Mouse (Mus musculus): Measurements from ENCODE around the gene Gmpr. TPM values are rescaled to one million over a fixed set of nuclear protein-coding genes. Genes with fewer than 3 reads are reported as not detected.

Gene Gmpr
- polyA plus RNA-seq, 1 experiment, result 63.8 TPM

GRCm38 (mm10) chr13:45537110-45537509 lies 29.9 kb downstream of the Gmpr start:
- no peak for DNase-seq (ENCODE audit: extremely low spot score in 1 of 2, low spot score in 1 of 2)

DNA sequence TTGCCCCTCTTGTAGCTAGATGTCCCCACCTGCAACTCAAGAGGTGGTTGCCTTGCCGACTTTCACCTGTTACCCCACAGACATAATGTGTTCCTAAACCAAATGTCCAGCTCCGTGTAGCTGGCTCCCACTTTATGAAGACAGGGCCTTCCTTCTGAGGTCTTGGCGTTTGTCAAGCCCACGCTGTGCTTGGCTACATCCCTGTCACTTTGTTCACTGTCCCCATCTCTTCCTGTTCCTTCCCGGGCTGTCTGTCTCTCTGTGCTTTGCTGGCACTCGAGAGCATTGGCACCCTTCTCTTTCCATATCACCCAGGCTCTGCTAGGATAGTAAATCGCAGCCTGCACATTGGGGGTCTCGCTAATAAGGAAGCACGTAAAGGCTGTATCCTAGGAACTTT lies 30.8 kb downstream of the Gmpr start:
- DNase-seq (ENCODE audit: extremely low spot score in 1 of 2, low spot score in 1 of 2), result no peak

DNA sequence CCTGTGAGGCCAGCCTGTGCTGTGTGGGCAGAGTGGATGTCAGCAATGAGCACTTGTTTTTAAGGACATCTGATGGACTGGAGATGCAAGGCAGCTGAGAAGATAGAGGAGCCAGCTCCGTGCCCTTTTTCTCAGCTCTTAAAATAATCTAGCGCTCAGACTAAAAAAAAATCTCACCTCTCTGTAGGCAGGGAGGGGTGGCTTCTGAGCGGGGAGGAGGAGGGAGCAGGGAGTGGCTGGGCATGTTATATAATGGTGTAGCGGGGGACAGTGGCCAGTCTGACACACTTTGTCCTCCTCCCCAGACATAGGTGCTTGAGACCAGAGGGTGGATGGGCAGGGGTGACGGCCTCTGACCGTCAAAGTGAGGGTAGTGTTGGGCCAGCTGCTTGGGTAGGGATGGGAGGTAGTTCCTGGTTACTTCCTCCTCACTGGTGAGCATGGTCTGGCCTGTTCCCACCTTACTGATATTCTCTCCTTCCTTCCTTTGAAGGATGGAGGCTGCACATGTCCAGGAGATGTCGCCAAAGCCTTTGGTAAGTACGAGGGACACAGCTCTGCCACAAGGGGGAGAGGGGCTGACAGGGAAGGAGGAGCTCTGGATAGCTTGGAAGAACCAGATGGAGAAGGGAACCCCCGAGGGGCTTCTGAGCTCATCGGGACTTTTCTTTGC lies 31.4 kb downstream of the Gmpr start:
- peak; percentile 74 to 81 for DNase-seq (ENCODE audit: extremely low spot score in 1 of 2, low spot score in 1 of 2)

DNA sequence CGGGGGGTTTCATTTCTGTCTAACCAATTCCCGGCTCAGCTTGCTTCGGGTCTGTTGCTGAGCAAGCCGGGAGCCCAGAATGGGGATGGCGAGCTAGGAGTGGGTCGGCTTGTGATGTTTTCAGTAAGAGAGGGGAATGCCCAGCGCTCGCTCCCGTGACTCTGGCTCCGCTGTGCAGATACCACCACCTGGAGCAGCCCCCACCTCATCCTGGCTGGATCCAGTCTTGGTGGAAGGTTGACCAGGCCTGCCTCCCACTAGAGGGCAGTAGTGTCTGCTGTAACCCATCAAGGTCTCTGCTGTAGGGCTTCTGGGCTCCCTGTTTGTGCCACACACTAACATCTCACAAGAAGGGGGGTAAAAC lies 31.9 kb downstream of the Gmpr start:
- peak; percentile 63 to 90 for DNase-seq (ENCODE audit: extremely low spot score in 1 of 2, low spot score in 1 of 2)

GRCm38 (mm10) chr13:45545974-45546373 lies 38.7 kb downstream of the Gmpr start:
- no peak for DNase-seq (ENCODE audit: extremely low spot score in 1 of 2, low spot score in 1 of 2)

GRCm38 (mm10) chr13:45546946-45547345 lies 39.7 kb downstream of the Gmpr start:
- DNase-seq (ENCODE audit: extremely low spot score in 1 of 2, low spot score in 1 of 2), result no peak

- DNase-seq (ENCODE audit: extremely low spot score in 1 of 2, low spot score in 1 of 2), result no peak
Observed at GRCm38 (mm10) chr13:45547549-45547948, 40.3 kb downstream of the Gmpr start.

DNA sequence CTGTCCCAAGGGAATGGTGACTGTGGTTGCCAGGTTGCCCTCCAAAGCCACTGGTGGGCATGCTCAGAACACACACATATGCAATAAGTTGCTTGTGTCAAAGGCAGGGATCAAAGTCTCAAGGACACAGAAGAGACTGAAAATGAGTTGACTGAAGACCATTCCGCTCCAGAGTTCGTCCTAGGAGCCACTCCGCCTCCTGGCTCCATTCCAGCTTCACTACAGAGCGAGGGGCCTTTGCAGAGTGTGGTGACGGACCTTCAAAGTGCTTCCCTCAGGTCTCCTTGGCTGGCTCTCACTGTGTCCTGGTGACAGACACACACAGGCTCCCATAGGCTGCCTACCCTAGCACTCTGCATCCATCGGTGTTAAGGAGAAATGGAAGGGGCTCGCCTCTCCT lies 46.4 kb downstream of the Gmpr start:
- DNase-seq (ENCODE audit: extremely low spot score in 1 of 2, low spot score in 1 of 2), result no peak

DNA sequence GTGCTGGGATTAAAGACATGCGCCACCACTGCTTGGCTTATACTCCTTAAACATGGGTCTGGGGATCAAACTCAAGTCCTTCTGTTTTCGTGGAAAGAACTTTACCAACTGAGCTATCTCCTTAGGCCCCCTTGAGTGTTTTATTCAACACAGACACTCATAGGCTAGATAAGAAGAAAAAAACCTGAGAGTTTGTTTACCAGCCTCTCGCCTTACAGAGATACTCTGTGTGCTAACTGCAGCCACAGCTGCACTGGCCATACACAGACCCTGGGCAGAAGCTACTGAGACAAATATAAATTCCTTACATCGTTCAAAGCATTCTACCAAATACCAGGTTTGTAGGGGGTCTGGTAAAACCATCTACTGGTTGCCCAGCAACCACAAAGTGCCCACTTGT lies 51.1 kb downstream of the Gmpr start:
- no peak for DNase-seq (ENCODE audit: extremely low spot score in 1 of 2, low spot score in 1 of 2)

- no peak for DNase-seq (ENCODE audit: extremely low spot score in 1 of 2, low spot score in 1 of 2)
Observed at GRCm38 (mm10) chr13:45559258-45559657, 52.0 kb downstream of the Gmpr start.

- no peak for DNase-seq (ENCODE audit: extremely low spot score in 1 of 2, low spot score in 1 of 2)
Observed at GRCm38 (mm10) chr13:45560543-45560942, 53.3 kb downstream of the Gmpr start.

GRCm38 (mm10) chr13:45562011-45562410 lies 54.8 kb downstream of the Gmpr start:
- DNase-seq (ENCODE audit: extremely low spot score in 1 of 2, low spot score in 1 of 2), result peak in 1 of 2 experiments; percentile 59

DNA sequence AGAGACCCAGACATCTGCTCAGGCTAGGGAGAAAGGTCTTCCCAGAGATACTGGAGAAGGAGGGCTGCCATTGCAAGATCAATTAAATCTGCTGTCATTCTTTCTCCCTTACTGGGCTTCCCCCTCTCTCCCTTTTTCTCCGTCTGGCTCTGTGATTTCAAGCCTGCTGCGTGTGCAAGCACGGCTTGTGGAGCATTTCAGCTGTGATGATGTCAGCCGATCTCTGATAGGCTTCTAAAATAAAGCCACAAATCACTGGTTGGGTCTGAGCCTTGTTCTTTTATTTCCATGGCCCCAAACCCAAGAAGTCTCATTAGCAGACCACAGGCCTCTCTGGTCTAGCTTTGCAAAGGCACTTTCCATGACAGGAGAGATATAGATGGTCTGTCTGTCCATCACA lies 57.7 kb downstream of the Gmpr start:
- no peak for DNase-seq (ENCODE audit: extremely low spot score in 1 of 2, low spot score in 1 of 2)

GRCm38 (mm10) chr13:45569932-45570331 lies 62.7 kb downstream of the Gmpr start:
- DNase-seq (ENCODE audit: extremely low spot score in 1 of 2, low spot score in 1 of 2), result peak in 1 of 2 experiments; percentile 67

DNA sequence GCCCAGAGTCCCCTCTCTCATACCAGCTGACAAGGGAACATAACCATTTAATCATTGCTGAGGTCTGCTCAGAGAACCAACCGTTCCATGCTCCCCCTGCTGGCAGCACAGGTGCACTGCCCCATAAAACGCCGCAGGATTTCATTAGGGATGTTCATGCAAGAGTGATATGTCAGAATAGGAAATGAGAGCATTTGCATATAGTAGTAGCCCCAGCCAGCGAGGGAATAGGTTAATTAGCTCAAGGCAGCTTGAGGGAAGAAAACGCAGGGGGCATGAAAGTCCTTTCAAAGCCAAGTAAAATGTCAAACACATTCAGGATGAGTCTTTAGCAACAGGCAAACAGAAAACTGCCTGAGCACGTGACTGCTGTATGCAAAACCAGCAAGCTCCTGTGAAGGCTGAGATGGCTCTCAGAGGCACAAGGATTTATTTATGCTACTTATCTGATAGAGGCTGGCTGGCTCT lies 64.6 kb downstream of the Gmpr start:
- peak; percentile 79 to 94 for DNase-seq (ENCODE audit: extremely low spot score in 1 of 2, low spot score in 1 of 2)

DNA sequence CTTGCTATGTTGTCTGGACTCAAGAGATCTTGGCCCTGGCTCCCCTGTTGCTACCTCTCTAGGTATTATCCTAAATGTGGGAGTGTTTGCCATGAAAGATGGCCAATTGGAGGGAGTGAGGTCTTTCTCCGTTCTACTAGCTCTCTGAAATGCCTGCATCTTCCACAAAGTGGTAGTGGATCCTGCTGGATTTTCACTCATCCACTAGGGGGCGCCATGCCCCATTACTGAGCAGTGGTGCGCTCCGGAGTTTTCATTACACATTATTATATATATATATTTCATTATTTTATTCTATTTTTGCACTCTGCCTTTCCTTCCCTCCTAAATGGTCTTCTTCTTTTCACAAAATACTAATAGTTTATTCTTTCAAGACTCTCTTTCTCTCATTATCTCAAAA lies 65.5 kb downstream of the Gmpr start:
- DNase-seq (ENCODE audit: extremely low spot score in 1 of 2, low spot score in 1 of 2), result peak in 1 of 2 experiments; percentile 86

DNA sequence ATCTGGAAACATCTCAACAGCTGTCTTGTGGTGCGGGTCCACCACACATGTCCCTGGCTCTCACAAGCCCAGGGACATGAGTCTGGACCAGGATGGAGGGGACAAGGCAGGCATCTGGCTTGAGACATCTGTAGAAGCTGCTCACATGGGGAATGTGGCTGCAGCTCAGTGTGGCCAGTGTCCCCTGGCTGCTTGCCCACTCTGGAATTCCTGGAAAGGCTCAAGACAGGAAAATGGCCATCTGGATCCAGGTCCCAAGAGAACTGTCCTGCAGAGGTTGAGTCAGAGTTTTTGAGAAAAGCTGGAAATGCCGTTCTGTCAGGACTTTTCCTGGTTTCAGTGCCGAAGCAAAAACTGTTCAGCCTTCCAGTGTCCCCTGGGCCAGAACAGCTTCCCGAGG lies 68.9 kb downstream of the Gmpr start:
- DNase-seq (ENCODE audit: extremely low spot score in 1 of 2, low spot score in 1 of 2), result no peak

DNA sequence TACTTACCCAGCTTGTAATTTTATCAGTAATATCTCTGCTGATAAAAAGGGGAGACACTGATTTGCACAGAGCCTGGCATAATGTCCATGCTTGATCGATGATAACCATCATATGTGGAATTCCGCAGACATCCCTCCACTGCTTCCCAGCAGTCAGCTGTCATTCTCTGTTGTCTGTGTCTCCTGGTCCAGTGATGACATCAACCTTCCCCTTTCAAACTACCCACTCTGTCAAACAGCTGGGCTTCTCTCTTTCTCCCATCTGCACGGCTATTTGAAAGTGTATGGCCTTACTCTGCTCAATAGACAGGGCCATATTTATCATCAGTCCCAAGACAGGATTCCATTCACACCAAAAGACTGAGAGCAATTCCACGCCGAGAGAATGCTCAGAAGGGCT lies 70.1 kb downstream of the Gmpr start:
- no peak for DNase-seq (ENCODE audit: extremely low spot score in 1 of 2, low spot score in 1 of 2)

DNA sequence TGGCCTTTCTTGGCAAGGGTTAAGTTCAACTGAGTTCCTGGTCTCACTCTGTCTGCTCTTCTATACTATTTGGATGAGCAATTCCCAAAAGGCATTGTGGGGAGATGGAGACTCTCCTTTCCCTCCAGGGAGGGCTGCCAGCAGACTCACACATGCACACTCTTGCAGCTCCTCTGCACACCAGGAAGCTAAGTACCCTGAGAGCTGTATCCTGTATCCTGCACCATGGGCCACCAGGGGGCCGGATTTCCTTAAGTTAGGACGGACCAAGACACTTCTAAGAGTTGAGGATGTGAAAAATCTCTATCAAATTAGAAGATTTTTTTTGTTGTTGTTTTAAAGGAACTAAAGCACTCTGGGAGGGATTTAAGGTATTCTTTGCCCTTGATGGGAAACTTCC lies 70.5 kb downstream of the Gmpr start:
- peak in 1 of 2 experiments; percentile 31 for DNase-seq (ENCODE audit: extremely low spot score in 1 of 2, low spot score in 1 of 2)

DNA sequence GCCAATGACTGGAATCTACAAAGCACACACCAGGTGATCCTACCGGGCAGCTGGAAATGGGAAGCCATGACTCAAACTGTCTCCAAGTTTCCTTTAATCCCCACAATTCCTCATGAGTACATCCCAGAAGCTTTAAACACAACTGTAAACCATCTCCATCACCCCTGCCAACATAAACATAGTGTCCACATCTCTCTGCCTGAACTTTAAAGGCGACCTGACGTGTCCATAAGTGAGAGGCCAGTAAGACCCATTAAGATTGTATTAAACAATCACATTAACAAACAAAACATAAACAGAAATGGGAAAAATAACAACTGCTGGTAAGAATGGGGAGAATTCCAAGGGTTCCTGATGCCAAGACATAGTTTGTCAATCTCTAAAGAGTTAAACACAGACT lies 72.5 kb downstream of the Gmpr start:
- no peak for DNase-seq (ENCODE audit: extremely low spot score in 1 of 2, low spot score in 1 of 2)

DNA sequence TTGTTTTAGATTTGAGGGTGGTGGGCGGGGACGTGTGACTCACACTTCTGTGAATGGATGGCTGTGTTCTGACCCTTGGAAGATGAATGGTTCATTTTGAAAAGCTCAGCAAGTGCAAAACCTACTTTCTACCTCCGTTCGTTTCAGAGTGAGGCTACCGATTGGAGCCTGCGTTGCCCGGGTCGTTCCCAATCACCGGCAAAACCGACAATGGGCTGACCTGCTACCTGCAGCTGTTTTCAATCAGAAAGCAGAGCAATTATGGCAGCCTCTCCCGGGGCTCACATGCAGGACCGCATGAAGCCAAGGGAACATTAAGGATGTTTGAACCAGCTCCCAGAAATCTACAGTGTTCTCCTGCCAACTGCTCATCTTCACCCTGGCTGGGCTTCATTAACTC lies 75.0 kb downstream of the Gmpr start:
- peak in 1 of 2 experiments; percentile 43 for DNase-seq (ENCODE audit: extremely low spot score in 1 of 2, low spot score in 1 of 2)

DNA sequence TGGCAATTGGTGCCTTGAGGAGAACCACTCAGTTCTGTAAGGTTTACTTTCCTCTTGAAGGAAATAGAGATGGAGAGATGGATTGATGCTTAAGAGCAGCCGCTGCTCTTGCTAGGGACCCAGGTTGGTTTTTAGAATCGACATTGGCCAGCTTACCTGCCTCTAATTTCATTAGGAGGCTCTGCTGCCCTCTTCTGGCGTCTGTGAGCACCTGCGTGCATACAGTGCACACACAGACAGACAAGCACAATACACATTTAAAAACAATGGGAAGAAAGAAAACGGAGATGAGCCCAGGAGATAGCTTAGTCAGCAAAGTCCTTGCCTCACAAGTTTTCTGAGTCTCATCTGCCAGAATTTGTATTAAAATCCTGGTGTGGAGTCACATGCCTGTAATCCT lies 75.8 kb downstream of the Gmpr start:
- no peak for DNase-seq (ENCODE audit: extremely low spot score in 1 of 2, low spot score in 1 of 2)

DNA sequence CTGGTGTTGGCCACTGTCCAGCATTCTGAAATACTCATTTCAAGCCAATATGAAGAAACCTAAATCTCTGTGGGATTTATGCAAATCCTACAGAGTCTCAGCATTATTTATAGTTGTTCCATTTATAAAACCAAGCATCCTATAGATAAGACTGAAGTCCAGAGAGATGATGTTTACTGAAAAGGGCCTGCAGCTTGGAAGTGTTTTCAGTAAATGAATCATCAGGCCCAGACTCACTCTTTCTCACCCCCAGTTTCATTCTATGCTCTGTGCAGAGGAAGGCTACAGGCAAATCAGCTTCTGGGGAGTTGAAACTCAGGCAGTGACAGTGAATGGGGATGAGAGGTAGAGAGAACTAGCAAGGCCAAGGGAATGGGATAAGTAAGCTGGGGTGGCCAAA lies 83.7 kb downstream of the Gmpr start:
- DNase-seq (ENCODE audit: extremely low spot score in 1 of 2, low spot score in 1 of 2), result no peak

Data from frontal cortex, adult 2 months (tissue).